In the genomic region with DNA sequence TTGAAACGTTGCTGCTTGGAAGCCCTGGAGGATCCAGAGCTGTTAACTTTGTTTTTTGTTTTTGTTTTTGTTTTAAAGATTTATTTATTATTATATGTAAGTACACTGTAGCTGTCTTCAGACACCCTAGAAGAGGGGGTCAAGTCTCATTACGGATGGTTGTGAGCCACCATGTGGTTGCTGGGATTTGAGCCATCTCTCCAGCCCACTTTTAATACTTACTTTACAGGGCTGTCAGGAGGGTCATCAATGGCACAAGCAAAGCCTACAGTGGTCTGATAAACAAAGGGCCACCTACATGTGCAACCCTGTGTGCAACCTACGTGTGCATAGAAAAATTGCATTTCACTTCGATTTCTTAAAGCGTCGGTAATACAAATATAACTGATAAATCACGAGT, we compare ENCODE assay signal across 8 mouse cellular contexts. TPM values are rescaled to one million over a fixed set of nuclear protein-coding genes. Genes with fewer than 3 reads are reported as not detected.
DNase-seq lines count a peak whose midpoint lies in the region; ATAC-seq and TF ChIP-seq lines count a peak whose summit lies in the region.

No protein-coding gene starts in this region.

- H3K27ac ChIP-seq in heart, adult 2 months: peak overlapping the region; percentile 87
- peak overlapping the region; percentile 91 for H3K27ac ChIP-seq in CH12.LX (ENCODE audit: insufficient read depth, low read depth)
- H3K27ac ChIP-seq in forebrain, embryonic 16.5 days (ENCODE audit: low read length): no peak overlapping the region
- H3K27ac ChIP-seq in liver, embryonic 15.5 days (replicated peaks): peak overlapping the region; percentile 97

- no peak for DNase-seq in heart, adult 2 months
- DNase-seq in heart, postnatal 25 days (ENCODE audit: low spot score): no peak
- DNase-seq in CH12.LX (ENCODE audit: extremely low read depth): no peak
- DNase-seq in urinary bladder, postnatal 36 days (ENCODE audit: low spot score in 2 of 2): no peak
- DNase-seq in thymus, postnatal 36 days: no peak

- H3K36me3 ChIP-seq in heart, adult 2 months (ENCODE audit: control insufficient read depth, insufficient read depth, low read length): no peaks in the 10 kb centered on the region
- H3K36me3 ChIP-seq in CH12.LX (replicated peaks in 1 of 2; ENCODE audit: control insufficient read depth in 1 of 2, insufficient read depth in 1 of 2, low read length in 1 of 2): peaks cover 0 to 8% of the 10 kb centered on the region in 2 experiments
- H3K36me3 ChIP-seq in forebrain, embryonic 16.5 days (ENCODE audit: control insufficient read depth, insufficient read depth): no peaks in the 10 kb centered on the region
- no peaks in the 10 kb centered on the region for H3K36me3 ChIP-seq in liver, embryonic 15.5 days (replicated peaks)

- no peak for TF ChIP-seq CTCF in heart, adult 2 months (IDR thresholded peaks at IDR 0.05)
- TF ChIP-seq CTCF in CH12.LX (conservative IDR thresholded peaks at IDR 0.05 in 1 of 2, IDR thresholded peaks at IDR 0.05 in 1 of 2; ENCODE audit: low read depth in 2 of 2, low read length in 2 of 2): no peak

- no peak for TF ChIP-seq RAD21 in CH12.LX (IDR thresholded peaks at IDR 0.05; ENCODE audit: low read depth, low read length)

- no peaks in the 10 kb centered on the region for H3K9me3 ChIP-seq in CH12.LX (replicated peaks; ENCODE audit: low read length)
- H3K9me3 ChIP-seq in forebrain, embryonic 16.5 days (ENCODE audit: control insufficient read depth, low read length): no peaks in the 10 kb centered on the region
- H3K9me3 ChIP-seq in liver, embryonic 15.5 days (replicated peaks): no peaks in the 10 kb centered on the region

- peak overlapping the region; percentile 71 for H3K4me3 ChIP-seq in heart, adult 2 months
- H3K4me3 ChIP-seq in CH12.LX (replicated peaks in 1 of 3; ENCODE audit: low read depth in 2 of 3, low read length in 2 of 3, poor library complexity in 1 of 3): peak overlapping the region; percentile 78 to 89 (median 85)
- peak overlapping the region; percentile 91 for H3K4me3 ChIP-seq in forebrain, embryonic 16.5 days (replicated peaks; ENCODE audit: low read length)
- peak overlapping the region; percentile 76 for H3K4me3 ChIP-seq in liver, embryonic 15.5 days (replicated peaks)

- TF ChIP-seq POLR2A in heart, adult 2 months (IDR thresholded peaks at IDR 0.05; ENCODE audit: insufficient read depth, low read depth, low read length): no peak
- no peak for TF ChIP-seq POLR2A in CH12.LX (IDR thresholded peaks at IDR 0.05; ENCODE audit: low read depth, low read length)

- 44% methylated on average over 7 of the region's 7 CpGs for WGBS in heart, adult 2 months
- 46% methylated on average over 7 of the region's 7 CpGs for WGBS in forebrain, embryonic 16.5 days
- WGBS in liver, embryonic 15.5 days (ENCODE audit: insufficient replicate concordance): 37% methylated on average over 7 of the region's 7 CpGs

- intact Hi-C loops in heart, adult 2 months (cut with DNase I): loop anchor here (1.0 kb wide), 1 partner anchor 19 kb away; the partner anchor contains the start of gene Map2k4
- intact Hi-C loops in heart, postnatal 25 days (cut with DNase I): loop anchor here (2.0 kb wide), 1 partner anchor 19 kb away; the partner anchor contains the start of gene Map2k4

- H3K9ac ChIP-seq in heart, adult 2 months (ENCODE audit: low read depth, low read length): peak overlapping the region; percentile 91
- peak overlapping the region; percentile 62 for H3K9ac ChIP-seq in CH12.LX (ENCODE audit: insufficient read depth, low read depth)
- peak overlapping the region; percentile 86 for H3K9ac ChIP-seq in forebrain, embryonic 16.5 days (replicated peaks; ENCODE audit: low read depth, low read length)
- H3K9ac ChIP-seq in liver, embryonic 15.5 days: peak overlapping the region; percentile 84

- H3K4me1 ChIP-seq in heart, adult 2 months (ENCODE audit: control insufficient read depth, insufficient read depth, low read length): no peaks in the 10 kb centered on the region; the same call in 1 of the 2 replicates
- peaks cover 6 to 50% of the 10 kb centered on the region in 2 experiments for H3K4me1 ChIP-seq in CH12.LX (ENCODE audit: control insufficient read depth in 1 of 2, insufficient read depth in 2 of 2)
- H3K4me1 ChIP-seq in forebrain, embryonic 16.5 days (replicated peaks; ENCODE audit: control insufficient read depth, insufficient read depth, low read length): peaks cover 26% of the 10 kb centered on the region
- peaks cover 24% of the 10 kb centered on the region for H3K4me1 ChIP-seq in liver, embryonic 15.5 days (replicated peaks)

- H3K27me3 ChIP-seq in heart, adult 2 months (ENCODE audit: control insufficient read depth, insufficient read depth, low read length): no peaks in the 10 kb centered on the region
- no peaks in the 10 kb centered on the region for H3K27me3 ChIP-seq in CH12.LX (replicated peaks)
- no peaks in the 10 kb centered on the region for H3K27me3 ChIP-seq in forebrain, embryonic 16.5 days (replicated peaks; ENCODE audit: control insufficient read depth, insufficient read depth, low read length)
- no peaks in the 10 kb centered on the region for H3K27me3 ChIP-seq in liver, embryonic 15.5 days

- in situ Hi-C loops in CH12.LX (cut with MboI; ENCODE audit: low pct_ligation_motif_present, low pct_unique_long_range_greater_than_20kb, low sequenced_read_pairs): no loop called here

- H3K79me2 ChIP-seq in heart, adult 2 months (replicated peaks; ENCODE audit: control insufficient read depth, insufficient read depth, low read length): 0 out of 2 replicates have a peak, but pooled peaks cover 2% of the 10 kb centered on the region
- H3K79me2 ChIP-seq in CH12.LX (replicated peaks; ENCODE audit: control insufficient read depth, extremely low read depth, insufficient read depth, poor library complexity, severe bottlenecking): peaks cover 24% of the 10 kb centered on the region

- H3K4me2 ChIP-seq in CH12.LX (ENCODE audit: insufficient read depth, low read depth, poor library complexity, severe bottlenecking): peak overlapping the region; percentile 81
- H3K4me2 ChIP-seq in forebrain, embryonic 16.5 days (ENCODE audit: low read length): peak overlapping the region; percentile 68
- peak overlapping the region; percentile 92 for H3K4me2 ChIP-seq in liver, embryonic 15.5 days

- dilution Hi-C loops in CH12.LX (cut with MboI; ENCODE audit: extremely low pct_ligation_motif_present, extremely low pct_unique_long_range_greater_than_20kb, low sequenced_read_pairs): no loop called here

- TF ChIP-seq EP300 in heart, adult 2 months (IDR thresholded peaks at IDR 0.05; ENCODE audit: insufficient read depth, low read depth, low read length): no peak
- TF ChIP-seq EP300 in CH12.LX (IDR thresholded peaks at IDR 0.05; ENCODE audit: low read length): no peak

- no peak for ATAC-seq in forebrain, embryonic 16.5 days
- no peak for ATAC-seq in liver, embryonic 15.5 days (ENCODE audit: insufficient read depth)
- ATAC-seq in inflammation-experienced regulatory T-cells, adult 6 months: no peak

TF ChIP-seq in CH12.LX, 34 proteins besides CTCF, POLR2A, EP300 and RAD21:
- no peak for TF ChIP-seq MYC (IDR thresholded peaks at IDR 0.05; ENCODE audit: low read depth, low read length)
- TF ChIP-seq ETS1 (conservative IDR thresholded peaks at IDR 0.05; ENCODE audit: low read depth, low read length): no peak
- TF ChIP-seq MAFK (IDR thresholded peaks at IDR 0.05; ENCODE audit: insufficient replicate concordance, low read length): no peak
- no peak for TF ChIP-seq UBTF (IDR thresholded peaks at IDR 0.05; ENCODE audit: low read depth, low read length)
- TF ChIP-seq ZMIZ1 (IDR thresholded peaks at IDR 0.05; ENCODE audit: low read depth, low read length): no peak
- TF ChIP-seq MEF2A (IDR thresholded peaks at IDR 0.05; ENCODE audit: borderline replicate concordance, low read depth, low read length): no peak
- TF ChIP-seq JUN (IDR thresholded peaks at IDR 0.05; ENCODE audit: insufficient read depth, low read depth, low read length): no peak
- no peak for TF ChIP-seq E2F4 (IDR thresholded peaks at IDR 0.05; ENCODE audit: insufficient replicate concordance, low read depth, low read length)
- no peak for TF ChIP-seq CHD1 (IDR thresholded peaks at IDR 0.05; ENCODE audit: low read depth, low read length)
- TF ChIP-seq USF1 (IDR thresholded peaks at IDR 0.05; ENCODE audit: low read depth, low read length): no peak
- TF ChIP-seq NELFE (IDR thresholded peaks at IDR 0.05; ENCODE audit: low read depth, low read length): no peak
- TF ChIP-seq ZNF384 (IDR thresholded peaks at IDR 0.05; ENCODE audit: low read depth, low read length): no peak
- no peak for TF ChIP-seq NRF1 (IDR thresholded peaks at IDR 0.05; ENCODE audit: low read depth, low read length)
- TF ChIP-seq TCF12 (IDR thresholded peaks at IDR 0.05; ENCODE audit: low read depth, low read length): no peak
- no peak for TF ChIP-seq TBP (conservative IDR thresholded peaks at IDR 0.05; ENCODE audit: low read depth, low read length)

RNA-seq across cellular contexts. Expression of gene Zkscan6, which starts 0.6 kb away (rescaled TPM):
- 1 to 10 TPM; 4.2 to 4.4 TPM for total RNA-seq in heart, adult 2 months (2021)
- 2.1 and 3.0 TPM in 2 replicates for polyA plus RNA-seq in heart, adult 2 months (2012; rRNA removed)
- 1 to 10 TPM; 4.3 to 4.7 TPM for total RNA-seq in heart, postnatal 25 days (2021)
- total RNA-seq in CH12.LX (2012; rRNA removed) (16.6 and 18.0 TPM in 2 replicates), CH12.LX (2014; rRNA removed) (20.1 and 20.5 TPM in 2 replicates)
- 15.5 and 15.8 TPM in 2 replicates for polyA plus RNA-seq in CH12.LX (2012; ENCODE audit: insufficient read length, low read depth)
- polyA plus RNA-seq in forebrain, embryonic 16.5 days (2015; fragmentation: Nextera tagmentation; extraction: Ambion mirVana): 26.3 and 27.9 TPM in 2 replicates
- polyA plus RNA-seq in liver, embryonic 15.5 days (2015; fragmentation: Nextera tagmentation; extraction: Ambion mirVana): 5.1 and 5.5 TPM in 2 replicates
- 10 to 100 TPM in 2 of 3 experiments, 1 to 10 TPM in 1; 7.6 to 17.5 (median 13.7) TPM for polyA plus RNA-seq in inflammation-experienced regulatory T-cells, adult 6 months (2017; shearing (Covaris generic))

RNA-seq across cellular contexts. Expression of gene Map2k4, which starts 19.5 kb away (rescaled TPM):
- total RNA-seq in heart, adult 2 months (2021): 10 to 100 TPM; 42.1 to 45.8 TPM
- polyA plus RNA-seq in heart, adult 2 months (2012; rRNA removed): 21.9 and 42.6 TPM in 2 replicates
- total RNA-seq in heart, postnatal 25 days (2021): 10 to 100 TPM; 45.5 to 45.8 TPM
- total RNA-seq in CH12.LX (2012; rRNA removed) (27.2 and 29.8 TPM in 2 replicates), CH12.LX (2014; rRNA removed) (43.3 and 44.3 TPM in 2 replicates)
- 42.4 and 50.0 TPM in 2 replicates for polyA plus RNA-seq in CH12.LX (2012; ENCODE audit: insufficient read length, low read depth)
- polyA plus RNA-seq in forebrain, embryonic 16.5 days (2015; fragmentation: Nextera tagmentation; extraction: Ambion mirVana): 90.3 and 91.3 TPM in 2 replicates
- 32.1 and 33.3 TPM in 2 replicates for polyA plus RNA-seq in liver, embryonic 15.5 days (2015; fragmentation: Nextera tagmentation; extraction: Ambion mirVana)
- 10 to 100 TPM; 15.2 to 17.4 (median 15.8) TPM for polyA plus RNA-seq in inflammation-experienced regulatory T-cells, adult 6 months (2017; shearing (Covaris generic))
